Mouse (Mus musculus) brown adipose tissue, adult 24 weeks (tissue): ENCODE results near the gene Lrrc36. TPM values are rescaled to one million over a fixed set of nuclear protein-coding genes. Genes with fewer than 3 reads are reported as not detected.

Source experiments
- H3K27ac ChIP-seq: fragments of 200-500 bp; replicated peaks from 2 replicates; pipeline ENCODE4 v1.5.1; 2012; ENCODE audit warnings: low read depth, mild to moderate bottlenecking, low read length
- H3K4me1 ChIP-seq: fragments of 200-500 bp; 2 replicates; pipeline ENCODE4 v1.6.1; 2012; ENCODE audit warnings: low read length, mixed read lengths; ENCODE audit not compliant: control insufficient read depth, insufficient read depth, insufficient read length
- H3K4me3 ChIP-seq: fragments of 200-500 bp; 2 replicates; pipeline ENCODE4 v1.5.1; 2012; ENCODE audit warnings: low read depth, mild to moderate bottlenecking, low read length, moderate library complexity; ENCODE audit not compliant: insufficient read depth
- polyA plus RNA-seq: library from polyadenylated mRNA; stranded (reverse); fragments of >200 nt; gene quantifications from 2 replicates; pipeline ENCODE4 v1.2.4, GENCODE M21; 2012; ENCODE audit not compliant: missing spikeins, insufficient read depth, insufficient read length

Gene Lrrc36
- polyA plus RNA-seq, 1 experiment: 1.0 TPM

GRCm38 (mm10) chr8:105445296-105446126 lies 32.1 kb downstream of the Lrrc36 start:
- no peak overlapping the region for H3K27ac ChIP-seq
- H3K4me3 ChIP-seq: no peak overlapping the region
- H3K4me1 ChIP-seq: 0 out of 2 replicates have a peak, but pooled peaks cover 2% of the 10 kb centered on the region

DNA sequence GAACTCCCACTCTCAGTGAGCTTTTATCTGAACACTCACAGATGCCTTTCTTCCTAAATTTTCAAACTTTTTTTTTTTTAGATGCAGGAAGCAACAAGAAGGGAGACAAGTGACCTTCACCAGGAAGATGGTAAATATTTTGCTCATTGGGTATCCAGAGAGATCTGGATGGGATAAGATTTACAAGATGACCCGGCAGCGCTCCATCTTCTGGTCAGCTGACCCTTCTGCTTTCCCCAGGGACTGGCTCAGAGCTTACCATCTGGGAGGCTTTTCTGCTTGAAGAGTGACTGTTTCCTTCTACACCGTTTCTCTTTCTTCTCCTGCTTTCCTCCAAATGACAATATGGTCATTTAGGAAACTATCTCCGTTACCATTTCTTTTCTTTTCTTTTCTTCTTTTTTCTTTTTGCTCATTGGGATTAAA lies 32.8 kb downstream of the Lrrc36 start:
- 0 out of 2 replicates have a peak, but pooled peaks cover 2% of the 10 kb centered on the region for H3K4me1 ChIP-seq
- H3K27ac ChIP-seq: no peak overlapping the region
- no peak overlapping the region for H3K4me3 ChIP-seq

DNA sequence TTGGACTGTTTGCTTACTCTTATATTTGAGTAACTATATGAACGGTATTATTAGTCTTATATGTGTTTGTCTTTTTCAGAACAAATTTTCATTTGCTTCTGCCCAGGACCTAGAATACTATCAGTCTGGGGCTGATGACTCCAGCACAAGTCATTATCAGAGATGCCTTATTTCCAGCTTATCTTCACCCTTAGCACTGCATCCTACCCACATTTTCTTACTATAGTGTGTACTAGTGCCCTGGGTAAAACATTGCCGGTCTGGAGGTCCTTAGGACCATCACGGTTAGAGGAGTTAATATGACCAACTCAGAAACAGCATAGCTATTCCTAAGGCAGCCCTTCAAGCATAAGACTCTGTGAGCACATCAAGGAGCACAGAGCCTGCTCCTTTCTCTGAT lies 34.8 kb downstream of the Lrrc36 start:
- no peak overlapping the region for H3K4me3 ChIP-seq
- H3K27ac ChIP-seq: no peak overlapping the region
- H3K4me1 ChIP-seq: no peaks in the 10 kb centered on the region; the same call in 1 of the 2 replicates

GRCm38 (mm10) chr8:105448596-105448995 lies 35.2 kb downstream of the Lrrc36 start:
- no peak overlapping the region for H3K27ac ChIP-seq
- H3K4me1 ChIP-seq: no peaks in the 10 kb centered on the region; the same call in 1 of the 2 replicates
- no peak overlapping the region for H3K4me3 ChIP-seq

DNA sequence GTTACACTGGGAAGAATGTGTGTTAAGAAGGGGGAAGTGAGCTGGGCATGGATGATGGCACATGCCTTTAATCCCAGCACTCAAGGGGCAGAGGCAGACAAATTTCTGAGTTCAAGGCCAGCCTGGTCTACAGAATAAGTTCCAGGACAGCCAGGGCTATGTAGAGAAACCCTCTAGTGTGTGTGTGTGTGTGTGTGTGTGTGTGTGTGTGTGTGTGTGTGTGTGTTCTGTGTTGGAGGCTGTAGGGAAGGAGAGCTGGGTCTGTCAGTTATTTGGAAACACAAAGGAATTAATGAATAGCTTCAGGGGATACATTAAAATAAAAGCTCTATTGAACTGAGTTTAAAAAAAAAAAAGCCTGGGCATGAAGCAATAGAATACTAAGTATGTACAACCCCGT lies 37.6 kb downstream of the Lrrc36 start:
- no peak overlapping the region for H3K4me3 ChIP-seq
- H3K27ac ChIP-seq: no peak overlapping the region
- H3K4me1 ChIP-seq: no peaks in the 10 kb centered on the region; the same call in 1 of the 2 replicates

GRCm38 (mm10) chr8:105451903-105452603 lies 38.7 kb downstream of the Lrrc36 start:
- Histone ChIP-seq H3K4me3 (no peak overlapping the region), H3K4me1 (no peaks in the 10 kb centered on the region; the same call in 1 of the 2 replicates), H3K27ac (0 out of 2 replicates have a peak overlapping the region, but pooled peaks have one; percentile 1)

DNA sequence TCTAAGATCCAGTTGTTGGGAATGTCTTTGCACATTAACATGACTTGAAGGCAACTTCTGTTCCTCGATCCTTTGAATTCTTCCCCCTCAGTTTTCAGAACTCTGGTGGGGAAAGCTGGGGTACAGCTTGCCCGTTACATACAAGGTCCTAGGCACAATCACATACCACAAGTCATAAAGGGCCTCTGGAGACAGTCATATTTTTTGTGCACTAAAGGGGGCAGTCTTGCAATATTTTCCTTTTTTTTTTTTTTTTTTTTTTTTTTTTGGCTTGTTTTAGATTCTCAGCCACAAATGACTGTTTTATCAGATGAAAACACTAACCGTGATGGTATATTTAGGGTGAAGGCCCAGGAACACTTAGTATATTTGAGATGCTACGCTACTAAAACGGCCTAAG lies 39.9 kb downstream of the Lrrc36 start:
- no peaks in the 10 kb centered on the region; the same call in 1 of the 2 replicates for H3K4me1 ChIP-seq
- H3K4me3 ChIP-seq: no peak overlapping the region
- H3K27ac ChIP-seq: peak overlapping the region; percentile 78

DNA sequence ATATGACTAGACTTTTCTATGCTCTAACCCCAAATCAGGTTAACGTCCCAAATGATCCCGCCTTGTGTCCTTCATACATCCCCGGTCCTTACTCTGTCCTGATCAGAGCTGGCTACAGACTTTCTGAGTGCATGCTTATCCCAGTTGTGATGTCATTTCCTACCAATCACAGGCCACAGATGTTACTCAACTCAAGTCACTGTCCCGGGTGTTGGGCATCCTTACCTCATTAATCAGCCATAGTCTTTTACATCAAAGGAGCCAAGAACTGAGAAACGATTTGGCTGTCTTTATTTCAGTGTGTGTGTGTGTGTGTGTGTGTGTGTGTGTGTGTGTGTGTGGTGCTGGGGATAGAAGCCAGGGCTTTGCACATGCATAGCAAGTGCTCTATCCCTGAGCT lies 40.7 kb downstream of the Lrrc36 start:
- no peaks in the 10 kb centered on the region; the same call in 1 of the 2 replicates for H3K4me1 ChIP-seq
- no peak overlapping the region for H3K4me3 ChIP-seq
- no peak overlapping the region for H3K27ac ChIP-seq

DNA sequence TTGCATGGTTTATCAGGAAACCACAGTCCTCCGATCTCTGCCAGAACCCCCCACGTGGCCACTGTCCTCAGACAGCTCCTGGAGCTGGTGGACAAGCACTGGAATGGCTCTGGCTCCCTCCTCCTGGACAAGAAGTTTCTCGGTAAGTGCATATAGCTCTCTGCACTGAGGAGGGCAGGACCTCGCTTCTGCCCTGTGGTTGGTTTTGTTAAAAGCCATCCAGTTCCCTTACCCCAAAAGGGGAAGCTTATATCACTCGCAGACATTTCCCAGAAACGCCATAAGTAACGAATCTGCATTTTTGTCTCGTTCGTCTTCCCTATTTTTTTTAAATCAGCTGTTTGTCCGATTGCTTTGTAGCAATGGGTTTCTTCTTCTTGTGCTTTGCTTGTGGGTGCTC lies 41.8 kb downstream of the Lrrc36 start:
- Histone ChIP-seq H3K4me3 (no peak overlapping the region), H3K27ac (0 out of 2 replicates have a peak overlapping the region, but pooled peaks have one; percentile 3), H3K4me1 (no peaks in the 10 kb centered on the region; the same call in 1 of the 2 replicates)

DNA sequence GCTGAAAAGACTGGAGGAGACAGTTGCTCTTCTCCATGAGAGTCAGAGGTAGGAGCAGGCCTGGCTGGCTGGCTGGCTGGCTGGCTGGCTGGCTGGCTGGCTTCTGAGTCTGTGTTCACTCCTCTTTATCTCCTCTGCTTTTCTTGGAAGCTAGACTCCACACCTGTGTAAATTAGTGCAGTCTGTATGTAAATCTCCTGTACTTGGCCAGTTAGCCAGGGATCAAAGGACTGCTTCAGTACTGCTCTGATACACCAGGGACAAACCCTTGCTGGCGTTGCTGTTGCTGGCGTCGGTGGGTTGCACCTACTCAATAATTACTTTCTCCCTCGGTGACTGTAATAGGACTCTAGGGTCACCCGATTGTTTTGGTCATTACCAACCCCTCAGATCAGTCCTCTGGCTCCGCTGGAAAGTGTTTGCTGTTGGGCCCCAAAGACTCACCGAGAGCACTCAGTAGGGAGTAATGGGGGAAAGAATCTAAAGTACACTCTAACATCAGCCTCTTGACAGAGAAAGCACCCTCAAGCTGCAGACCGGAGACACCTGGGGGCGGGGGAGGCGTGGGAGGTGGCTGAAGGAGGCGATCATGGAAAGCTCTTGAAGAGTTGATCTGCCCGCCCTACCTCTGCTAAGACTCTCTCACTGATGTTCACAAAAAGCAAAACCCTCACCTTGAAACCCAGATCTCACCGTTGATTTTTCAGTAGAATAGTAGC lies 47.9 kb downstream of the Lrrc36 start:
- H3K4me1 ChIP-seq: no peaks in the 10 kb centered on the region
- H3K4me3 ChIP-seq: no peak overlapping the region
- no peak overlapping the region for H3K27ac ChIP-seq

GRCm38 (mm10) chr8:105464595-105464994 lies 51.2 kb downstream of the Lrrc36 start:
- peaks cover 3% of the 10 kb centered on the region for H3K4me1 ChIP-seq
- no peak overlapping the region for H3K4me3 ChIP-seq
- H3K27ac ChIP-seq: no peak overlapping the region

GRCm38 (mm10) chr8:105466246-105466645 lies 52.9 kb downstream of the Lrrc36 start:
- Histone ChIP-seq H3K4me3 (no peak overlapping the region), H3K4me1 (peaks cover 9% of the 10 kb centered on the region), H3K27ac (no peak overlapping the region)

DNA sequence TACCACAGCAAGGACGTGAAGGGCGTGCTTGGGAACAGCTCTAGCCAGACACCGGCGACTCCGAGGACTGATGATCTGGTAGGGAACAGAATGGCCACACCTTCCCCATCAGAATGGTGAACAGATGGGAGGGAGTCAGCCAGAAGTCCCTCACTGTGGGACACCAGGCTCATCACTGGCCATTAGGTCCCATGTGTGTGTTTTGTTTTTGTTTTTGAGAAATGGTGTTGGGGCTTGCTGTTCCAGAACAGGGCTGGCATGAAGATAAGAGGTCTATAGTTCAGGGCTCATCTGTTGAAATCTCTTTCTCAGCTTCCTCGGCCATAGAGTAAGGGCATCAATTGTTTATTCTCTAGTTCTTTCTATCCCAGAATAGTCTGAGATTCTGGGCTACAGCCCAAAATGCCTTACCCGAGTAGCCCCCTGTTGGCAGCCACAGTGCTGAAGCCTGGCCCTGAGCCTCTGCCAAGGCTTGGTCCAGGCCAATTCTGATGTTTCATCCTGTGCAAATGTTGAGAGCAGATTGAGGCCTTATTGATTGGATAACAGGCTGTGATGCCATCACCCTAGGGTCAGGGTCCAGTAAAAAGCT lies 53.4 kb downstream of the Lrrc36 start:
- Histone ChIP-seq H3K4me1 (peaks cover 9% of the 10 kb centered on the region), H3K4me3 (no peak overlapping the region), H3K27ac (no peak overlapping the region)

DNA sequence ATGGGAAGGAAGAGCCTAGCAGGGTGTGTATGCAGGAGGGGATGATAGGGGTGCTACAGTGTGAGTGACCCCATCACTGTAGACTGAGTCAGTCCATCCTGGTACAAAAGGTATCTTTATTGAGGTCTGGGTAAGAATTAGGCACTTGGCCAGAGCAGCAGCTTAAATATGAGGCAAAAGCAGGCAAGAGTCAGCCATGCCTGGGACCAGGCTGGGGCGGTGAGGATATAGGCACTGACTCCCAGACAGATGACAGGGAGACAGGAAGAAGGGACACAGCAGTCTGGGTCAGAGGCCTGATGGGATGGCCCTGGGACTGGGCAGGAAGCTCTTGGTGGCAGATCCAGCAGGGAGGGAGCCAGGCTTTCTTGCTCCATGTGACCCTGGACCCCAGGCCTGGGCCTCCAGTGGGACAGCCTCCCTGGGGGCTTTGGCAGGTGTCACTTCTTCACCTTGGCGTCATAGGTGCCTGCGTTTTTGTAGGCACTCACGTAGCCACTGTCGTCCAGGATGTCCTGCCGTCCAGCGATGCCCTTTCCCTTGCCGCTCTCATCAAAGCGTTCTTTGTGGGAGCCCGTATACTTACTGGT lies 54.1 kb downstream of the Lrrc36 start:
- Histone ChIP-seq H3K4me1 (peaks cover 9% of the 10 kb centered on the region), H3K4me3 (no peak overlapping the region), H3K27ac (no peak overlapping the region)
